ENCODE assay signal across 27 mouse cellular contexts in the genomic region with DNA sequence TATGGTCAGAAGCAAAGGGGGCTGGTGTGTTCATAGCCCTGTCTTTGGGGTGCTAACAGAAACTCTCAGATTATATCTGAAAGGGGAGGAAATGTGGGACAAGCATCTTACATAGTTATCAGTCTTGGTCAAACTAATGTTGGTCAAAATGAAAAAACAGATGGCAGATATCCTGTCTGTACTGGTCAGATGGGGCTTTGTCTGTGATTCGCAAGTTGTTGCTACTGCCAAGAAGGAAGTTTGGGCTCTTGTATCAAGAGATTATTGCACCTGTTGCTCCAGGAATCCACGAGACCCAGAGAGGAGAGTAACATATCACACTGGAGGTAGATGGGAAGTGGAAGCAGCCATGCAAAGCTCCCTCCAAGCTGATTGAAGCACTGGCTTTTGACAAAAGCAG. TPM values are rescaled to one million over a fixed set of nuclear protein-coding genes. Genes with fewer than 3 reads are reported as not detected.
DNase-seq lines count a peak whose midpoint lies in the region; ATAC-seq lines count a peak whose summit lies in the region.
"Had no signal": no experiment of that assay in that cellular context is flagged by ENCODE, and none has a peak within 500 bp of the region (broad histone marks: within the 10 kb centered on the region; RNA-seq: fewer than 3 reads in every experiment).

No protein-coding gene starts in this region.

- H3K4me2 ChIP-seq in embryonic facial prominence, embryonic 14.5 days (ENCODE audit: low read depth, low read length) = no peak overlapping the region
- H3K4me2 ChIP-seq: embryonic facial prominence, embryonic 15.5 days; heart, embryonic 11.5 days; hindbrain, embryonic 13.5 days had no signal

- 63% methylated on average over 2 of the region's 2 CpGs for WGBS in embryonic facial prominence, embryonic 14.5 days
- WGBS in embryonic facial prominence, embryonic 10.5 days = 86% methylated on average over 2 of the region's 2 CpGs

- H3K4me3 ChIP-seq in embryonic facial prominence, embryonic 14.5 days (ENCODE audit: low read depth, low read length) = no peak overlapping the region
- no peak overlapping the region for H3K4me3 ChIP-seq in embryonic facial prominence, embryonic 10.5 days
- H3K4me3 ChIP-seq: embryonic facial prominence, embryonic 15.5 days; gastrocnemius, adult 2 months; hindbrain, embryonic 10.5 days; hindbrain, embryonic 13.5 days had no signal

- H3K9me3 ChIP-seq in embryonic facial prominence, embryonic 14.5 days (ENCODE audit: control insufficient read depth, low read length) = no peaks in the 10 kb centered on the region
- no peaks in the 10 kb centered on the region for H3K9me3 ChIP-seq in embryonic facial prominence, embryonic 10.5 days
- H3K9me3 ChIP-seq: embryonic facial prominence, embryonic 15.5 days; hindbrain, embryonic 10.5 days; hindbrain, embryonic 13.5 days had no signal

- H3K9ac ChIP-seq in embryonic facial prominence, embryonic 14.5 days (ENCODE audit: low read depth, low read length) = no peak overlapping the region
- H3K9ac ChIP-seq: embryonic facial prominence, embryonic 15.5 days; forebrain, postnatal 0 days; hindbrain, embryonic 13.5 days had no signal

- no peak overlapping the region for H3K27ac ChIP-seq in embryonic facial prominence, embryonic 14.5 days (replicated peaks; ENCODE audit: low read depth, low read length)
- no peak overlapping the region for H3K27ac ChIP-seq in embryonic facial prominence, embryonic 10.5 days (replicated peaks)
- H3K27ac ChIP-seq: embryonic facial prominence, embryonic 15.5 days; gastrocnemius, adult 2 months; hindbrain, embryonic 10.5 days; hindbrain, embryonic 13.5 days had no signal

- no peaks in the 10 kb centered on the region for H3K36me3 ChIP-seq in embryonic facial prominence, embryonic 14.5 days (ENCODE audit: control insufficient read depth, insufficient read depth, low read length)
- H3K36me3 ChIP-seq in embryonic facial prominence, embryonic 10.5 days (replicated peaks) = no peaks in the 10 kb centered on the region
- H3K36me3 ChIP-seq: embryonic facial prominence, embryonic 15.5 days; hindbrain, embryonic 10.5 days; hindbrain, embryonic 13.5 days had no signal

- DNase-seq in embryonic facial prominence, embryonic 14.5 days (ENCODE audit: low spot score) = peak; percentile 6
- DNase-seq in embryonic facial prominence, embryonic 10.5 days (ENCODE audit: low spot score) = no peak
- peak; percentile 2 for DNase-seq in testis, postnatal 14 days (ENCODE audit: low spot score)
- DNase-seq in testis, postnatal 10 days (ENCODE audit: low spot score) = no peak
- no peak for DNase-seq in layer of hippocampus, adult 11-12 months (ENCODE audit: low spot score)
- DNase-seq in right cerebral cortex, adult 18-20 months = no peak
- DNase-seq: adrenal gland, adult 8-10 months; adrenal gland, postnatal 25 days; B cell, adult 2 months; cerebellum, adult 11-12 months; cerebellum, adult 8-10 months; cerebellum, postnatal 10 days; cerebellum, postnatal 36 days; embryo, embryonic 11 days; forebrain, postnatal 0 days; gastrocnemius, adult 2 months; gastrocnemius, postnatal 14 days; heart, postnatal 36 days had no signal

- H3K27me3 ChIP-seq in embryonic facial prominence, embryonic 14.5 days (replicated peaks; ENCODE audit: control insufficient read depth, insufficient read depth, low read length) = no peaks in the 10 kb centered on the region
- H3K27me3 ChIP-seq in embryonic facial prominence, embryonic 10.5 days (replicated peaks; ENCODE audit: low read depth, poor library complexity, severe bottlenecking) = no peaks in the 10 kb centered on the region
- H3K27me3 ChIP-seq: CH12.LX; embryonic facial prominence, embryonic 15.5 days; hindbrain, embryonic 13.5 days had no signal

- H3K4me1 ChIP-seq in embryonic facial prominence, embryonic 14.5 days (ENCODE audit: control insufficient read depth, insufficient read depth, low read length) = no peaks in the 10 kb centered on the region
- no peaks in the 10 kb centered on the region for H3K4me1 ChIP-seq in embryonic facial prominence, embryonic 10.5 days
- H3K4me1 ChIP-seq: embryonic facial prominence, embryonic 15.5 days; hindbrain, embryonic 10.5 days; hindbrain, embryonic 13.5 days had no signal

- ATAC-seq in embryonic facial prominence, embryonic 14.5 days (ENCODE audit: low read depth) = no peak
- peak; percentile 19; the same call in 1 of the 2 replicates for ATAC-seq in megakaryocyte progenitor cell, adult 5-6 weeks (replicated peaks; ENCODE audit: poor library complexity)
- ATAC-seq: activated CD4-positive, CD25-positive, alpha-beta regulatory T cell, adult 4 months; forebrain, embryonic 14.5 days; forebrain, postnatal 0 days; hindbrain, embryonic 16.5 days had no signal

RNA-seq across cellular contexts. Expression of a gene that starts 37.9 kb away (rescaled TPM):
- polyA plus RNA-seq in embryonic facial prominence, embryonic 14.5 days (2014; fragmentation: Nextera tagmentation; extraction: Ambion mirVana) = 8.3 and 9.7 TPM in 2 replicates
- polyA plus RNA-seq in embryonic facial prominence, embryonic 10.5 days (2016; fragmentation: Nextera tagmentation; extraction: Ambion mirVana) = 11.0 and 11.9 TPM in 2 replicates
- total RNA-seq in megakaryocyte progenitor cell, adult 5-6 weeks (2015) = 11.1 and 13.5 TPM in 2 replicates
- 10.1 and 13.3 TPM in 2 replicates for total RNA-seq in megakaryocyte progenitor cell, adult 5-6 weeks (2017)

Comparison
In these comparisons a context has a peak if more than half of its experiments do, and no peak if none do; other contexts are left out.
1. DNase-seq: peak in embryonic facial prominence, embryonic 14.5 days (single experiment) and testis, postnatal 14 days (single experiment); none in embryonic facial prominence, embryonic 10.5 days (single experiment), testis, postnatal 10 days (single experiment), layer of hippocampus, adult 11-12 months (single experiment) and right cerebral cortex, adult 18-20 months (single experiment).